In the genomic region with DNA sequence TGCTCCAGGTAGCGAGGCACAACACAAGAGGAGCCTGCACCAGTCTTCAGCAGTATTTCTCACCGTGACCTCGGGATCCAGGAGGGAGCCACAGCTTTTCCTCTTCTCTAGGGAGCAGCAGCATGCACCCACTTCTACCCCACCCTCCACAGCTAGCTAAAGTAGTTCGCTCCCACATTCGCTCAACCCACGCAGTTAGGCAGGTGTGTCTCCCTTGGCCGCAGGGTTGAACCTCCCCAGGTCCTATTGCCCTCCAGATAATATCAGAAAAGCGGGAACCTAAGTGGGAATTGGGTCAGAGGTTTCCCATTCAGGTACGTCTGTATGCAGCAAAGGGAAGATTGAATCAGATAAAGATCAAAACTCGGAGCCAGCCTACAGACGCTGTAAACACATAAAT, we compare ENCODE assay signal across 10 mouse cellular contexts. TPM values are rescaled to one million over a fixed set of nuclear protein-coding genes. Genes with fewer than 3 reads are reported as not detected.
DNase-seq lines count a peak whose midpoint lies in the region; ATAC-seq and TF ChIP-seq lines count a peak whose summit lies in the region.
"Had no signal": no experiment of that assay in that cellular context is flagged by ENCODE, and none has a peak within 500 bp of the region (broad histone marks: within the 10 kb centered on the region; RNA-seq: fewer than 3 reads in every experiment).

No protein-coding gene starts in this region.

- H3K27ac ChIP-seq in heart, embryonic 15.5 days: no peak overlapping the region
- H3K27ac ChIP-seq in ES-Bruce4 (ENCODE audit: insufficient read depth, low read length): no peak overlapping the region
- no peak overlapping the region for H3K27ac ChIP-seq in embryonic facial prominence, embryonic 14.5 days (replicated peaks; ENCODE audit: low read depth, low read length)
- no peak overlapping the region for H3K27ac ChIP-seq in limb, embryonic 12.5 days
- no peak overlapping the region for H3K27ac ChIP-seq in neural tube, embryonic 15.5 days (replicated peaks)

- WGBS in heart, embryonic 15.5 days: 22% methylated on average over 11 of the region's 11 CpGs
- WGBS in embryonic facial prominence, embryonic 14.5 days: 21% methylated on average over 11 of the region's 11 CpGs
- WGBS in limb, embryonic 12.5 days: 28% methylated on average over 11 of the region's 11 CpGs
- WGBS in neural tube, embryonic 15.5 days: 20% methylated on average over 11 of the region's 11 CpGs

- TF ChIP-seq CTCF in ES-Bruce4 (IDR thresholded peaks at IDR 0.05; ENCODE audit: low read depth, low read length): no peak

- no peak for ATAC-seq in heart, embryonic 15.5 days (replicated peaks; ENCODE audit: insufficient number of reproducible peaks, insufficient read depth, low FRiP score, low read depth)
- no peak for ATAC-seq in embryonic facial prominence, embryonic 14.5 days (ENCODE audit: low read depth)
- no peak for ATAC-seq in limb, embryonic 12.5 days (ENCODE audit: insufficient number of reproducible peaks, insufficient read depth, low FRiP score, low TSS enrichment, low read depth)
- ATAC-seq in neural tube, embryonic 15.5 days (ENCODE audit: low FRiP score): peak; percentile 35; the same call in 1 of the 2 replicates
- ATAC-seq: Patski had no signal

- H3K4me1 ChIP-seq in heart, embryonic 15.5 days (replicated peaks): no peaks in the 10 kb centered on the region
- peaks cover 2% of the 10 kb centered on the region for H3K4me1 ChIP-seq in ES-Bruce4 (ENCODE audit: control insufficient read depth, insufficient read depth, low read length)
- H3K4me1 ChIP-seq in embryonic facial prominence, embryonic 14.5 days (ENCODE audit: control insufficient read depth, insufficient read depth, low read length): no peaks in the 10 kb centered on the region
- no peaks in the 10 kb centered on the region for H3K4me1 ChIP-seq in limb, embryonic 12.5 days (replicated peaks)
- no peaks in the 10 kb centered on the region for H3K4me1 ChIP-seq in neural tube, embryonic 15.5 days

- intact Hi-C loops in heart, postnatal 36 days (cut with DNase I): no loop called here

- DNase-seq in heart, postnatal 36 days: no peak
- DNase-seq in embryonic facial prominence, embryonic 14.5 days (ENCODE audit: low spot score): no peak
- DNase-seq in c-Kit-positive CD71-positive TER-119-positive erythroid progenitor cells, embryonic 14.5 days (ENCODE audit: low spot score): no peak
- DNase-seq in kidney, postnatal 36 days: no peak

- TF ChIP-seq POLR2A in ES-Bruce4 (IDR thresholded peaks at IDR 0.05; ENCODE audit: insufficient read depth, low read length): no peak

- no peak for TF ChIP-seq EP300 in ES-Bruce4 (IDR thresholded peaks at IDR 0.05; ENCODE audit: insufficient read depth, low read depth, low read length)

- peak overlapping the region; percentile 11 for H3K4me3 ChIP-seq in heart, embryonic 15.5 days
- H3K4me3 ChIP-seq in ES-Bruce4 (ENCODE audit: low read depth, low read length): peak overlapping the region; percentile 17
- H3K4me3 ChIP-seq in embryonic facial prominence, embryonic 14.5 days (ENCODE audit: low read depth, low read length): peak overlapping the region; percentile 25
- peak overlapping the region; percentile 31 for H3K4me3 ChIP-seq in limb, embryonic 12.5 days (replicated peaks)
- peak overlapping the region; percentile 40 for H3K4me3 ChIP-seq in neural tube, embryonic 15.5 days (replicated peaks)

- no peaks in the 10 kb centered on the region for H3K9me3 ChIP-seq in heart, embryonic 15.5 days (replicated peaks)
- H3K9me3 ChIP-seq in ES-Bruce4 (replicated peaks; ENCODE audit: control insufficient read depth, insufficient read depth, low read length, poor library complexity, severe bottlenecking): no peaks in the 10 kb centered on the region
- H3K9me3 ChIP-seq in embryonic facial prominence, embryonic 14.5 days (ENCODE audit: control insufficient read depth, low read length): no peaks in the 10 kb centered on the region
- no peaks in the 10 kb centered on the region for H3K9me3 ChIP-seq in limb, embryonic 12.5 days
- H3K9me3 ChIP-seq in neural tube, embryonic 15.5 days (replicated peaks): no peaks in the 10 kb centered on the region

- H3K27me3 ChIP-seq in heart, embryonic 15.5 days: no peaks in the 10 kb centered on the region
- H3K27me3 ChIP-seq in ES-Bruce4 (ENCODE audit: control insufficient read depth, insufficient read depth, low read length, poor library complexity, severe bottlenecking): no peaks in the 10 kb centered on the region
- peaks cover 10% of the 10 kb centered on the region; the same call in 1 of the 2 replicates for H3K27me3 ChIP-seq in embryonic facial prominence, embryonic 14.5 days (replicated peaks; ENCODE audit: control insufficient read depth, insufficient read depth, low read length)
- peaks cover 32% of the 10 kb centered on the region for H3K27me3 ChIP-seq in limb, embryonic 12.5 days
- H3K27me3 ChIP-seq in neural tube, embryonic 15.5 days (replicated peaks): peaks cover 6% of the 10 kb centered on the region; the same call in 1 of the 2 replicates

- H3K36me3 ChIP-seq in heart, embryonic 15.5 days: no peaks in the 10 kb centered on the region
- no peaks in the 10 kb centered on the region for H3K36me3 ChIP-seq in ES-Bruce4 (ENCODE audit: control insufficient read depth, insufficient read depth, low read length, poor library complexity, severe bottlenecking)
- no peaks in the 10 kb centered on the region for H3K36me3 ChIP-seq in embryonic facial prominence, embryonic 14.5 days (ENCODE audit: control insufficient read depth, insufficient read depth, low read length)
- H3K36me3 ChIP-seq in limb, embryonic 12.5 days: no peaks in the 10 kb centered on the region
- H3K36me3 ChIP-seq in neural tube, embryonic 15.5 days: no peaks in the 10 kb centered on the region

- peak overlapping the region; percentile 47 for H3K4me2 ChIP-seq in heart, embryonic 15.5 days
- H3K4me2 ChIP-seq in embryonic facial prominence, embryonic 14.5 days (ENCODE audit: low read depth, low read length): peak overlapping the region; percentile 53
- H3K4me2 ChIP-seq in limb, embryonic 12.5 days: peak overlapping the region; percentile 63
- H3K4me2 ChIP-seq in neural tube, embryonic 15.5 days: peak overlapping the region; percentile 61

- H3K9ac ChIP-seq in heart, embryonic 15.5 days: no peak overlapping the region
- H3K9ac ChIP-seq in ES-Bruce4 (ENCODE audit: low read depth, poor library complexity, severe bottlenecking): no peak overlapping the region
- H3K9ac ChIP-seq in embryonic facial prominence, embryonic 14.5 days (ENCODE audit: low read depth, low read length): no peak overlapping the region
- no peak overlapping the region for H3K9ac ChIP-seq in limb, embryonic 12.5 days (replicated peaks)
- H3K9ac ChIP-seq in neural tube, embryonic 15.5 days (replicated peaks): peak overlapping the region; percentile 26; the same call in 1 of the 2 replicates

RNA-seq across cellular contexts. Expression of a gene that starts 0.9 kb away (rescaled TPM):
- polyA plus RNA-seq in heart, embryonic 15.5 days (2015; fragmentation: Nextera tagmentation; extraction: Ambion mirVana): 0.18 and 0.41 TPM in 2 replicates
- total RNA-seq in heart, postnatal 36 days (2021): 1 to 10 TPM in 1 of 2 experiments, under 1 TPM in 1; 0.62 to 1.2 TPM
- 0.87 and 1.1 TPM in 2 replicates for polyA plus RNA-seq in ES-Bruce4 (2011; ENCODE audit: insufficient read depth, insufficient read length, low read depth, missing spikeins)
- polyA plus RNA-seq in embryonic facial prominence, embryonic 14.5 days (2014; fragmentation: Nextera tagmentation; extraction: Ambion mirVana): 0.24 and 0.69 TPM in 2 replicates
- polyA plus RNA-seq in limb, embryonic 12.5 days (2016; fragmentation: Nextera tagmentation; extraction: Ambion mirVana): 0.09 and 0.11 TPM in 2 replicates
- polyA plus RNA-seq in neural tube, embryonic 15.5 days (2015; fragmentation: Nextera tagmentation; extraction: Ambion mirVana): 1.1 and 1.2 TPM in 2 replicates

RNA-seq across cellular contexts. Expression of a gene that starts 24.5 kb away (rescaled TPM):
- 0.09 TPM in 1 of 2 replicates, not detected in the other for polyA plus RNA-seq in heart, embryonic 15.5 days (2015; fragmentation: Nextera tagmentation; extraction: Ambion mirVana)
- not detected for total RNA-seq in heart, postnatal 36 days (2021)
- polyA plus RNA-seq in ES-Bruce4 (2011; ENCODE audit: insufficient read depth, insufficient read length, low read depth, missing spikeins): not detected in 2 replicates
- polyA plus RNA-seq in embryonic facial prominence, embryonic 14.5 days (2014; fragmentation: Nextera tagmentation; extraction: Ambion mirVana): not detected in 2 replicates
- not detected in 2 replicates for polyA plus RNA-seq in limb, embryonic 12.5 days (2016; fragmentation: Nextera tagmentation; extraction: Ambion mirVana)
- polyA plus RNA-seq in neural tube, embryonic 15.5 days (2015; fragmentation: Nextera tagmentation; extraction: Ambion mirVana): not detected in 2 replicates
- polyA plus RNA-seq: large intestine, adult 2 months; Patski had no signal

RNA-seq across cellular contexts. Expression of a gene that starts 58.9 kb away (rescaled TPM):
- polyA plus RNA-seq in heart, embryonic 15.5 days (2015; fragmentation: Nextera tagmentation; extraction: Ambion mirVana): 0.21 and 0.52 TPM in 2 replicates
- under 1 TPM in 1 of 2 experiments, not detected in 1; 0.42 TPM for total RNA-seq in heart, postnatal 36 days (2021)
- polyA plus RNA-seq in ES-Bruce4 (2011; ENCODE audit: insufficient read depth, insufficient read length, low read depth, missing spikeins): not detected in 2 replicates
- polyA plus RNA-seq in embryonic facial prominence, embryonic 14.5 days (2014; fragmentation: Nextera tagmentation; extraction: Ambion mirVana): 0.09 and 0.10 TPM in 2 replicates
- not detected in 2 replicates for polyA plus RNA-seq in limb, embryonic 12.5 days (2016; fragmentation: Nextera tagmentation; extraction: Ambion mirVana)
- 0.26 and 0.32 TPM in 2 replicates for polyA plus RNA-seq in neural tube, embryonic 15.5 days (2015; fragmentation: Nextera tagmentation; extraction: Ambion mirVana)
